Mouse (Mus musculus) heart, postnatal 25 days (tissue): ENCODE measurements around the gene Bola1. TPM values are rescaled to one million over a fixed set of nuclear protein-coding genes. Genes with fewer than 3 reads are reported as not detected.
A peak's percentile ranks its signal among the peaks of the same experiment; 100 is the strongest.
"Not testable (repeated sequence)": the region's sequence is repeated elsewhere in the genome, so short reads cannot be mapped to it uniquely, and the experiment has no call there.

Experiments
- DNase-seq: peaks from one replicate; pipeline ENCODE4 v3.0.0; 2022; ENCODE audit warnings: low spot score
- intact Hi-C: fragments of 180-260 bp; cut with DNase I; formaldehyde crosslinking; loops from one replicate; pipeline ENCODE4 v1.15.1; 2025
- total RNA-seq, 2 experiments: library from RNA; stranded (reverse); gene quantifications; 2 replicates each; pipeline ENCODE4 v1.2.3; 2021

Gene Bola1
- total RNA-seq, 2 experiments from 2014 or later, result 19.3 to 22.2 TPM

DNA sequence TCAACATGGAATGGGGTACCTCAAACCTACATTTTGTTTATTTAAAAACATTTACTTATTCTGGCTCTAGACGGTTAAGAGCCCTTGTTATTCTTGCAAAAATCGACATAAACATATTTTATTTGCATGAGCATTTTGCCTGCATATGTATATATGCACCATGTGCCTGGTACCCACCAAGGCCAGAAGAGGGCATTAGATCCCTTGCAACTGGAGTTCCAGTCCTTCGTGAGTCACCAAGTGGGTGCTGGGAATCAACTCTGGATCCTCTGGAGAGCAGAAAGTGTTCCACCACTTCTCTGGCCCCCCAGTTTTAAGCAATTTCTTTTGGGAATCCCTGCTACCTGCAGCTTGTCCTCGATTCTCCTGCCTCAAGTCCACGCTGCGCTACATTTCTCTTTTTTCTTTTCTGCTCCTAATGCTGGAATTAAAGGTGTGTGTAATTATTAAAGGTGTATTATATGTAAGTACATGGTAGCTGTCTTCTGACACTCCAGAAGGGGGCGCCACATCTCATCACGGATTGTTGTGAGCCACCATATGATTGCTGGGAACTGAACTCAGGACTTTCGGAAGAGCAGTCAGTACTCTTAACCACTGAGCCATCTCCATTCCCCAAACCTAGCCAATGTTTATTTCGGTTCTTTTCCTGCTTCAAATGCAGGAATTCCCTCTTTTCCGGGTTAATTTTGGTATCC, 23.7 kb downstream of the Bola1 start:
- no peak for DNase-seq
- intact Hi-C loops, result no loop called here

DNA sequence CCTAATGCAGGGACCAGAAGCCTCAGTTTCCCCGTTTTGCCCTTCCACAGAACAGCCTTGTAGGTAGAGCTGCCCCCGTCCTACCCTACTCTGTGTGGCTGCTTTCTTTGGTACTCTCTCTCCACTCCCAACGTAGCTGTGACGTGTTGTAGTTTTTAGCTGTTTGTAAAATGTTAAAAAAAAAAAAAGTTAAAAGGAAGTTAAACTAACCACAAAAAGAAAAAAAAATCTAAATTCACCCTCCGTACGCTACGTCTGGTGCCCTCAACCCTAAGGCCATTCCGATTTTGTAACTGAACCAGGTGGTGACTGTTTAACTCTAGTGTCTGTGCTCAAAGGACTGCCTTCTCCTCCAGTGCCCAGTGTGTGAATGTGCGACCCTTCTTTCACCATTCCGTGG, 24.5 kb downstream of the Bola1 start:
- intact Hi-C loops, result no loop called here

DNA sequence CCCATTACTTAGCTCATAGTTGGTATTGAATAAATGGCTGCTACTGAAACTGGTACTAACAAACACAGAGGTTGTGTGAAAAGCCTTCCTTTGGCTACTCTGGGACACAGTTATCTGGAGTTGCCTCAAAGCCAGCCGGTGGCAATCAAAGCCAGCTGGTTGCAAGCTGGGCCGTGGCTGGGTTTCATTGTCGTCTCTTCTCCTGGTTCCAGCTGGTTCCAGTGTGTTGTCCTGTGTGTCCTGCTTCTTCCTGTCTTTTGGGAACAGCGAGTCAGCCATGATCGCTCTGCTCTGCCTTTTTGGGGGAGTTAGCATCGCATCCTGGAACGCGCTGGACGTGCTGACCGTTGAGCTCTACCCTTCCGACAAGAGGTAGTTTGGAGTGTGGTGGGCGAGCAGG, 26.5 kb downstream of the Bola1 start:
- intact Hi-C loops, result no loop called here
- DNase-seq, result no peak

More for the DNA sequence above, 24.5 kb downstream of the Bola1 start:
- no peak for DNase-seq

DNA sequence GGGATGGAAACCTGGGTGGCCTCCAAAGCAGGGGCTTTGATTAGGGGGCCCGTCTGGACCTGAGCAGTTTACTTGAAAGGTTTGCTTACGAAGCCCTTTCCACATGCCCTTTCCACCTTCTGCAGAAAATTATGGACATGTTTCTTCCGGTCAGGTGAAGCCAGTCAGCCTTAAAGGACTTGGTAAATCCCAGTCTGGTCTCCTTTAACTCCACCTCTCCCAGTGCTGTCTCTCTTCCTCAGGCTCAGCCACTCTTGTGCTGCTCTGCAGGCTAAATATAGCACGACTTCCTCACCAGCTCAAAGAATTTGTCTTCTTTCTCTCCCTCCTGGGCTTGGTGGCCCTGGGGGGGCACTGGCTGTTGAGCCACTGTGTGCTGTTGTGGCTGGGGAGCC, 37.1 kb downstream of the Bola1 start:
- intact Hi-C loops, result no loop called here
- no peak for DNase-seq

DNA sequence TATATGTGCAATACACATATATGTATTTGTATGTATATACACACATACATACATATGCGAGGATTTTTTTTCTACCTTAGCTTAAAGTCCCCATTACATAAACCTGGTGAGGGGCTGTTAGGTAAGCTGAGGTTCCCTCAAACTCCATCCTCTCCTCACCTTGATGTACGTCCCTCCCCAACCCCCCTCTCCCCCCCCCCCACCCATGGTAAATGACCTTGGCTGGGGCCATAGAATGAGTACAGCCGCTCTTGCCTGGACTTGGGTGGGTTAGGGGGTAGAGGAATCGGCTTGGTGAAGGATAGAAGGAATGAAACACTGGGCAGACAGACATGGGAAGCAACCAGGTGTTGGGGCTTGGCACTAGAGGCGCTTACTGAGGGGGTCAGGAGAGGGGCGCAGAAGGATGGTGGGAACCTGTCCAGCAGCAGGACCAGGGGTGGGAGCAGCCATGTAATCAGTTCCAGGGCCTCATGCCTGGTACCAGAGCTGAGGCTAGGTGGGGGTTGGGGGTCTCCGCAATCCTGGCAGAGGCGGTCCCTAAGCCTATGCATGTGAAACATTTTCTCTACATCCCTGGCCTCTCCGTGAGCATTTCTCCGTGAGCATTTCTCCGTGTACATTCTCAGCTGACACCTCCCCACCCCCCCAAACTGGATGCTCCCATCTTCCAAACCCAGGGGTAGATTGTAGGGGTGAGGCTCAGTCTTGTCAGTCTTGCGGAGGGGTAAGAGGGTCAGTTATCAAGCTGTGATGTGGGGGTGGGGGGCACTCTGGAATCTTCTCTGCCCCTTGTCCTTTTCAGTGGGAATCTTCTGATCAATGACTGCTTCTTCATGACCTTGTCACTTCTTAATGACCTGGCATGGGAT, 37.8 kb downstream of the Bola1 start:
- intact Hi-C loops, result no loop called here
- no peak for DNase-seq

DNA sequence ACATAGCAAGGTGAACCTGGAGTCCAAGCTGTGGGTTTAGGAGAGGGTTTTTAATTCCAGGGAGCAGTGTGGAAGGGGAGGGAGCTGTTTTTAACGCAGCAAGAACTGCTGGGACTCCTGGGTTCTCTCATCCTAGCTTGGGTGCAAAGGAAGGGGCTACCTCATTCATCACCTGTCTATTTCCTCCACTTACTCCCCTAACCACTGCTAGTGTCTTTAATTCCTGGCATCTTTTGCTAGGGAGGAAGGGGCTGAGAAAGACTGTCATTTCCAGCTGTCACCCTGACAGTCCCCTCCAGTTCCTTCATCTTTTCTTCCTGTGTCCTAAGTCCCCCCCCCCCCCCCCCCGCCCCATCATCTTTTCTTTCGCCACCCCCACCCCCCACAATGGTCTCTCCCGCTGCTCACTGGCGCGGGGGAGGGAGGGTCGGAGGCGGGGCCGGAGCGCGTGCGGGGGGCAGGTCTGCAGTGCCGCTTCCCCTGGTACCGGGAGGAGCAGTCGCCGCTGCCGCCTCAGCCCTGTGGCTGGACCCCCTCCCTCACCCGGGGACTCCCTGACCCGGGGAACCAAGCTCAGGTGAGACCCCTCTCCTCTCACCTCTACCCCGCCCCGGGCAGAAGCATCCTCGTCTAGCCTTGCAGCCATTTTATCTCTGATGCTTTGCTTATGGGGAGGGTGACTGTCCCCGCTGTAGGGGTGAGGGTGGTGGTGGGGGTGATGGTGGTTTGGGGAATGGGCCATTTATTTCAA, 38.6 kb downstream of the Bola1 start, which contains the start of gene Sv2a:
Sv2a (plus strand) TSS at position 425 of the 751 bp plus-strand sequence.
- intact Hi-C loops, result no loop called here
- DNase-seq, result peak; percentile 16

DNA sequence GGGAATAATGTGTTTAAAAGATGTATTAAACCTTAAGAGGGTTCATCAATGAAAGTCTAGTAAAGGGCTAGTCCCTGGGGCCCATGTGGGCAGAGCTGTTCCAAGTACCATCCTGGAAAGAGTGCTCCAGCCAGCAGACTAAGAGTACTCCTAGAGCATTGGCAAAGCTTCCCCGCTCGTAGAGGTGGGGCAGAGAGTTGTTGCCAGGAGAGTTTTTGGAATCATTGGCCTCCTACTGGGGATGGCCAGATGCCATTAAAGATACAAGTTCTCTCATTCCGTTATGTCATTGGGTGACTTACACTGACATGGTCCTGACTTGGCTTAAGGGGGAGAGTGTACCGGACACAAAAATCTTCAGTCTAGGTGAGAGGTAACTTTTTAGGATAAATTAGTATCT, 40.0 kb downstream of the Bola1 start:
- intact Hi-C loops, result no loop called here
- DNase-seq, result peak; percentile 33

DNA sequence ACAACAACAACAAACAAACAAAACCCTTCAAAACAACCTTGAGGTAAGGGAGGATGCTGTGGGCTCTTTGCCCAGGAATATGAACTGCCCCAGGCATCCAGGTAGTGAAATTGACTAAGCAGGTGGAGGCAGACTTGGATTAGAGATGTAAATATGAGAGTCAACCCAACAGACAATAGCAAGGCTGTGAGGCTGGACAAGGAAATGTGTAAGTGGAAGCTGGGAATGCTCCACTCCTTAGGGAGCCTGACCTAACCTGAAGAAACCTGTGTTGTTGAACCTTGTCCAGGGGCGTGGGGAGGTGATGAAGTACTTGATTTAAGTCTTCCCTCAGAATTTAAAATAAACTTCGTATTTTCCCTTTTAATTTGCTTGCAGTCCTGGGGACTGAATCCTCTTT, 40.6 kb downstream of the Bola1 start:
- DNase-seq, result no peak
- intact Hi-C loops, result no loop called here

DNA sequence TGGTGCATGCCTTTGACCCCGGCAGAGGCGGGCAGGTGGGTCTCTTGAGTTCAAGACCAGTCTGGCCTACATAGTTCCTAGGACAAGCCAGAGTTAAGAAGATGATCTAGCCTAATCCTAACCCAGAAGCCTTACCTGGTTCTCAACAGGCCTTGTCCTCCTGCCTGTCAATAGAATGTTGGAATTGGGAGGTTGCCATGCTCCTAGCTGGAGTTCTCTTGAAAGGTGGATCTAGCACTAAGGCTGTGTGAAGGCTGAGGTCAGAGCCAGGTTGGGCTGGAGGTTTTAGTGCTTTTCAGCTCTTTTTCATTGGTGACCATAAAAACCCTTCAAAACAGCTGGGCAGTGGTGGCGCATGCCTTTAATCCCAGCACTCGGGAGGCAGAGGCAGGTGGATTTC, 41.1 kb downstream of the Bola1 start:
- no peak for DNase-seq
- intact Hi-C loops, result no loop called here

DNA sequence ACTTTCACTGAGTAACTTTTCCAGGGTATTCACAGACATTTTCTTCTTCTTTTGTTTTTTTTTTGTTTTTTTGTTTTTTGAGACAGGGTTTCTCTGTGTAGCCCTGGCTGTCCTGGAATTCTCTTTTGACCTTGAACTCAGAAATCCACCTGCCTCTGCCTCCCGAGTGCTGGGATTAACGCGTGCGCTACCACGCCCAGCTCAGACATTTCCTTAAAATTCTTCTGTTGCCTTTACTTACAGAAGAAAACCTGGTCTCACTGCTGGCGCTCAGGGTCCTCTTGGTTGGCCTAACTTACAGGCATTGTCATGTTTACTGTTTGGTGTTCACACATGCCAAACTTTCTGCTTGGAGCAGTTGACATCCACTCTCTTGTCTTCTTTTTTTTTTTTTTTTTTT, 44.3 kb downstream of the Bola1 start:
- no peak for DNase-seq
- intact Hi-C loops, result no loop called here

DNA sequence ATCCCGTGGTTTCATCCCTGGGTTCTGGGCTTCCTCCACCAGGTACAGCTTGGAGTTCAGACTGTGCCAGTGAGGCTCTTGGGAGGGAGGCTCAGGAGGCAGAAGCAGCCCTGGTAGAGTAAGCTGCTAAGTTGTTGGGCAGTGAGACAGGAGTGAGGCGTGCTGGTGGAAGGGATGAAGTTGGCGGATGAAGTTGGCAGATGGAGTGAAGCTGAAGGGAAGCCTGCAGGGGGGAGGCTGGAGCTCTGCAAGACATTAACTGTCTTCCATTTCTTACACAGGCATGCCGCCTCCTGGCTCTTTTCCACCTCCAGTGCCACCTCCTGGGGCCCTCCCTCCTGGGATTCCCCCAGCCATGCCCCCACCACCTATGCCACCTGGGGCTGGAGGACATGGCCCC, 45.5 kb downstream of the Bola1 start:
- intact Hi-C loops, result not testable (repeated sequence)

DNA sequence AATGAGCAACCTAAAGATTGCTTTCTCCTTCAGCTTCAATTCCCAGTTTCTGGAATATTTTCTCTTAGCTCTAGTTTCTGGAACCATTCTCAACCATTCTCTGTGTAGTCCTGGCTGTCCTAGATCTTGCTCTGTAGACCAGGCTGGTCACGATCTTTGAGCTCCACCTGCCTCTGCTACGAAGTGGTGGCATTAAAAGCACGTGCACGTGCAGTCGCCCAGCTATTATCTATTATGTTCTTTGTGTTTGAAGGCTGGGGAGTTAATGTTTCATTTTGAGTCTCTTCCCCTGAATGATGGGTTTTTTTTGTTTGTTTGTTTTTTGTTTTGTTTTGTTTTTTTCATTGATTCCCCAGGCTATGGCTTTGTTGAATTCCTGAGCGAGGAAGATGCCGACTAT, 46.3 kb downstream of the Bola1 start:
- intact Hi-C loops, result no loop called here
- DNase-seq, result no peak

More for the DNA sequence above, 45.5 kb downstream of the Bola1 start:
- DNase-seq, result not testable (repeated sequence)

DNA sequence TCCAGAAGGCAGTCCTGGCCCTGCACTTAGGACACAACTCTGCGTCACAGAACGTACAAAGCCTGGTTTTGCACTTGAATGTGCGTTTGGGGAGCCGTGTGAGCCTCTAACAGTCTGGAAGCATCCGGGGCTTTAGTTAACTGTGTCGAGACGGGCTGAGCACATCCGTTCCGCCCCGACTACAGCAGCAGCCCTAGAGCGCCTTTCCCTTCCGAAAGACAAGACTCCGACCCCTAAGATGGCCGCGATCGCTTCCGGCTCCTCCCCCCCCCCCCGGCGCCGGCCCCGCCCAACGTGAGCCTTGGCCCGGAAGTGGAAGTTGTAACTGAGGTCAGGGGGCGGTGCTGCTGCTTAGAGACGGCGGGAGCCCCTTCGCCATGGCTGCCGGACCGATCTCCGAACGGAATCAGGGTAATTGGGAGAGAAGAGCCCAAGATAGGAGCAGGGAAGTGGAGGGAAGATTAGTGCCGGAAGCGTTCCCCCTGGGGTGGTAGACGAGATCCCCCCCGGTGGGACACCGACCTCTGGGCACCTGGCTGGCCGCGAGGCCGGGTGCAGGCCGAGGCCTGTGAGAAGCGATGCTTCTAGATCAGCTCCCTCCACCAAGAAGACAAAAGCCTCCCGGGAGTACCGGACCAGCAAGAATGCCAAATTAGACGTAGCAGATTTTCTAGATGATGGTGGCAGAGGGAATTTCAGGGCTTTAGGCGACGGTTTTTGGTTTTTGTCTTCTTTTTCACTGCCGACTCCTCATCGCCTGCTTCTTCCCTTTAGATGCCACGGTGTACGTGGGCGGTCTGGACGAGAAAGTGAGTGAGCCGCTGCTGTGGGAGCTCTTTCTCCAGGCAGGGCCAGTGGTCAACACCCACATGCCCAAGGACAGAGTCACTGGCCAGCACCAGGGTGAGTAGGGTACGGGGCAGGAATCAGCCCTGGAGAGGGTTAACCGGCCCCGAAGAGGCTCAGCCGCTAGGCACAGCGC, 47.0 kb downstream of the Bola1 start, which contains the start of gene Sf3b4:
Sf3b4 (plus strand) TSS at position 136 of the 982 bp plus-strand sequence.
- intact Hi-C loops, result no loop called here
- peak; percentile 77 for DNase-seq

DNA sequence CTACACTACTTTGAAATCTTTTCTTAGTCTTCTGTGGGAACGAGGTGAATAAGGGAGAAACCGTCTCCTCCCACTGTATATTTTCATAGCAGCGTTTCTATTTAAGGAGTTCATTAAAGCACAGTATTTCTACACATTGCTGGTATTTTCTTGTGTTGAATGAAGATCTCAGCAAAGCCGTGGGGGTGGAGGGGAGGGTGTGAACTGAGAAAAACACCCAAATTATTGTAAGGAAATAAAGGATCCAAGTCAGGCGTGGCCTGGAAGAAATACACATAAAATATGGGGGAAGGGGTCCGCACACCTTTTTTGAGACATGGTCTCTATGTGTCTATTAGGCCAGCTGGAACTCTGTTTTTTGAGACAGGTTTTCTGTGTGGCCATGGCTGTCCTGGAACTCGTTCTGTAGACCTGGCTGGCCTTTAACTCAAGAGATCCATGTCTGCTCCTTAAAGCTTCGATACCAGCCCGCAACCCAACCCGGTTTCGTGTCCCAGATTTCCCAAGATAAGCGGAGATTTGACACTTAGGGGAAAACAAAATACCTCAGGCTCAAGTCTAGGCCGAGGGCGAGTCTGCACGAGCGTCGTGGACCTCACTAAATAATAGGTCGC, 47.8 kb downstream of the Bola1 start:
- no peak for DNase-seq
- intact Hi-C loops, result loop anchor here (2.0 kb wide), 1 partner anchor 47 kb away; the partner anchor contains the start of genes Bola1 and Hist2h2ab

DNA sequence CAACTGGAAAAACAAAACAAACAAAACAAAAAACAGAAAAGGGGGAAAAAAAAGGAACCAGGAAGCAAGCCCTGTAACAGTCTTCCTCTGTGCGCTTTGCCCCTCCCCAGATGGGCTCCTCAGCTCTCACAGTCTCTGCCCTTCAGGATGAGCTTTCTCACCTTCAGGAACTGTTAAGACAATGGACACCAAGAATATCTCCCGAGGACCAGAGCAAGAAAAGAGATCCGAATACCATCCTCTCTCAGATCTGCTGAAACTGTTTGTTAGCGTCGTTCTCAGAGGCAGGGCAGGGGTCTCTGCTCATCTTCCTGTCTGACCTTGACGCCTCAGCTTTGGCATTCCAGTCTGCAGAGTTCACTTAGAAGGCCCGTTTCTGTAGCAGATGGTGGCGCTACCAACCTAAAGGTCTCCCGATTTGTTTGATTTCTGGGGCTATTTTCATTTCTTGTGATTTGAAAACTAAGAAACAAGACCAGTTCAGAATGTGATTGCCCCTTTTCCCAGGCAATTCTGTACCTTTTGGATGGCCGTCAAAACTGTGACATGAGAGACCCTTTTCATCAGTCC, 48.4 kb downstream of the Bola1 start:
- DNase-seq, result no peak
- intact Hi-C loops, result loop anchor here (2.0 kb wide), 1 partner anchor 48 kb away; the partner anchor contains the start of genes Bola1 and Hist2h2ab

DNA sequence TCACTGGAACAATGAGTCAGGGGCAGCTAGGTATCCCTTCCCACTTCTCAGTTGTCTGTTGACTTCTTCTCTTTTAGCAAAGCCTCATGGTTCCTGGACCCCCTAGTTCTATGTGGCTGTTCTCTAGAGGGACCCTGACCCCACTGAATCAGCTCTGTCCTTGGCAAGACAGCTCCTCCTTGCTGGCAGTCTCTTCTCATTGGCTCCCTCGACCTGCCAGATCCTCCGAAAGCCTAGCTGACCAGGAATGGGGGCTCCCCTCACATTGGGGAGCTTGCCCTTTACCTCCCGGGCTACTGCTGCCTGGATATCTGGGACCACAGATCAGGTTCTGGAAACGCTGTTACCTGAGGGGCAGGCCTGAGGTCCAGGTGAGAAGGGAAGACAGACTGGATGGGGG, 49.2 kb downstream of the Bola1 start:
- intact Hi-C loops, result loop anchor here (2.0 kb wide), 1 partner anchor 49 kb away; the partner anchor contains the start of genes Bola1 and Hist2h2ab
- no peak for DNase-seq

DNA sequence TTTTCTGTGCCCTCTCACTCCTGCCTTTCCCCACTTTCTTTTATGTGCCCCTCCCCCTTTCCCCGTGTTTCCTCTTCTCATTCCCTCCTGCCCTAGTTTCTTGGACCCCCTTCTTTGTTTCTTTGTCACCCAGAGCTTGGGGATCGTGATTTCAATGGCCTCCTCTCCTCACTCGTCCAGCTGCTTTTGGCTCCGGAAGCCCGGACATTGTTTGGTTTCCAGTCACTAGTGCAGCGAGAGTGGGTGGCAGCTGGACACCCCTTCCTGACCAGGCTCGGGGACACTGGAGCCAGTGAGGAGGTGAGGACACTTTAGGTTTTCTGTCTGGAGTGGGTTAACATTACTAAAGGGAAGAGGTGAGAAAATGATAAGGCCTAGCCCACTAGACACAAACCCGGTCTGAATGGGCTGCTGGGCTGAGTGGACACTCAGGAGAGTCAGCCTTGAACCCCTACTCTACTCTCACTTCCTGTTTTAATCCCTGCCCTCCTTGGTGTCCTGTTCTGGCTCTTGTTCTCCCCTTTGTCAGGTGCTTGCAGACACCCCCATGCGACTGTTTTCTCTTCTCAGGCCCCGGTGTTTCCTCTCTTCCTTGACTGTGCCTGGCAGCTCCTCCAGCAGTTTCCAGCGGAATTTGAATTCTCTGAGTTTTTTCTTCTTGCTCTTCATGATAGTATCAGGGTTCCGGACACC, 50.9 kb downstream of the Bola1 start:
- intact Hi-C loops, result no loop called here
- DNase-seq, result no peak

DNA sequence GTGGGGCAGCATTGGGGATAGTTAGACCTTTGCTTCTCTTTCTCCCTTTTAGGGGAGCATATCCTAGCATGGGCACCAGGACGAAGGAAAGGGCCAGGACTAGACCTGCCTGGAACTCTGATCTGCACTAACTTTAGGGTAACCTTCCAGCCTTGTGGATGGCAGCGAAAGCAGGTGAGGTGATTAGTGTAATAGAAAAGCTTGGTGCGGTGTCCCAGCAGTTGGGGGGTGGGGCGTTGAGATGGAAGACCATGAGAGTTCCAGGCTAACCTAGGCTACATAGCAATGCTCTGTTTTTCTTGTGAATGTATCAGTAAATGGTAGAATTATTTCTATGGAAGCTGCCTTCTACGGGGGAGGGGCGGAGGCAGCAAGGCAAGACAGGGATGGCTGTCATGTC, 56.5 kb downstream of the Bola1 start:
- intact Hi-C loops, result no loop called here
- DNase-seq, result no peak
